Mouse (Mus musculus) megakaryocyte, embryonic 14.5 days (primary cell): ENCODE measurements at regions not wholly inside any gene's neighbourhood (a gene's known extent, or its start where the extent isn't known, plus 50 kb on each side); places are given as distances from the start of the nearest gene placed in this dataset.

Source experiments
- FLI1 ChIP-seq: IDR thresholded peaks from 2 replicates; pipeline ENCODE4 v1.6.1; 2012; ENCODE audit warnings: low read length, inconsistent platforms, mixed read lengths
- GATA1 ChIP-seq: IDR thresholded peaks from 3 replicates; pipeline ENCODE4 v1.6.1; 2012; ENCODE audit warnings: mixed read lengths, low read length, inconsistent platforms, borderline replicate concordance

DNA sequence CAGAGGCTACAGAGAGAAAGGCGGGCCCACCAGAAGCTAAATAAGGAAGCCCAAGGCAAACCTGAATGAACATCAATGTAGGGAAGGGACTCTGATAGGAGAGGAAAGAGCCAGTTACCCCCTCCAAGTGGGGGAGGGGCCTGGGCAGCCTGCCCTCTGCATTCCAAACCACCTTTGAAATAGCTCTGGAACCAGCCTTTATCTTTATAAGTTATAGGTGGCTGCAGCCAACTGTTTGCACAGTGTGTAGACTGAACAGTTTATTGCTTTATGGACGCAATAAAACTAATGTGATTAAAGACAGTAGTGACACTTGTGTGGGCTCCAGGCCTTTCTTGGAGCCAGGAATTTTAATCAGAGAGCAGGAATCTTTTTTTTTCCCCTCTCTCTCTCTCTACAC is 75.4 kb upstream of the Lifr start:
- TF ChIP-seq FLI1 (no peak), GATA1 (no peak)
